In the genomic region with DNA sequence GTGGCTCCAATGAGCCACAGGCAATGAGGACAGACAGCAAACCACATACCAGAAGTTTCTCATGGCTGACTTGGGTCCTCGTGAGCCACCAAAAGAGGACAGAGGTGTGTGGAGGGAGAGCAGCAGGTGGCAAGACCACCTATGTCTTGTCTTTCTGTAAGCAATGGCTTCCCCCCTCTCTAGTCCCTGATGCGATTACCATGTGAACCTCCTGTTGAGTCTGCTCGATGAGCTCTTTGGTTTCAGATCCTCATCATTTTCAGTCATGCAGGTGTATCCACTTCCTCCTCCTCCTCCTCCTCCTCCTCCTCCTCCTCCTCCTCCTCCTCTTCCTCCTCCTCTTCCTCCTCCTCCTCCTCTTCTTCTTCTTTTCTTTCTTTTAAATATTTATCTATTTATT, we compare ENCODE assay signal across 27 mouse cellular contexts. TPM values are rescaled to one million over a fixed set of nuclear protein-coding genes. Genes with fewer than 3 reads are reported as not detected.
"Had no signal": no experiment of that assay in that cellular context is flagged by ENCODE, and none has a peak within 500 bp of the region (broad histone marks: within the 10 kb centered on the region; RNA-seq: fewer than 3 reads in every experiment).

No protein-coding gene starts in this region.

- H3K4me2 ChIP-seq: heart, embryonic 11.5 days; heart, embryonic 13.5 days; heart, embryonic 15.5 days; hindbrain, embryonic 13.5 days; hindbrain, embryonic 15.5 days; kidney, embryonic 15.5 days; limb, embryonic 12.5 days; liver, embryonic 11.5 days had no signal

- H3K27ac ChIP-seq: heart, adult 2 months; heart, embryonic 13.5 days; heart, embryonic 15.5 days; hindbrain, embryonic 13.5 days; hindbrain, embryonic 15.5 days; hindbrain, postnatal 0 days; kidney, embryonic 15.5 days; kidney, postnatal 0 days; layer of hippocampus, adult 2 months; left cerebral cortex, adult 2 months; limb, embryonic 10.5 days; limb, embryonic 12.5 days had no signal

- H3K9me3 ChIP-seq: heart, embryonic 13.5 days; heart, embryonic 15.5 days; hindbrain, embryonic 13.5 days; hindbrain, embryonic 15.5 days; kidney, embryonic 15.5 days; limb, embryonic 10.5 days; limb, embryonic 12.5 days had no signal

- H3K4me3 ChIP-seq: heart, adult 2 months; heart, embryonic 13.5 days; heart, embryonic 15.5 days; hindbrain, embryonic 13.5 days; hindbrain, embryonic 15.5 days; kidney, embryonic 15.5 days; layer of hippocampus, adult 2 months; left cerebral cortex, adult 2 months; limb, embryonic 10.5 days; limb, embryonic 12.5 days had no signal

- H3K27me3 ChIP-seq: hindbrain, embryonic 15.5 days had no signal

- H3K36me3 ChIP-seq: heart, embryonic 13.5 days; heart, embryonic 15.5 days; hindbrain, embryonic 13.5 days; hindbrain, embryonic 15.5 days; kidney, embryonic 15.5 days; limb, embryonic 10.5 days; limb, embryonic 12.5 days had no signal

- ATAC-seq: hindbrain, postnatal 0 days; intestine, embryonic 16.5 days had no signal

- H3K9ac ChIP-seq: heart, embryonic 13.5 days; heart, embryonic 15.5 days; hindbrain, embryonic 13.5 days; hindbrain, embryonic 15.5 days; kidney, embryonic 15.5 days; limb, embryonic 12.5 days had no signal

- DNase-seq: gastrocnemius, postnatal 14 days; gastrocnemius, postnatal 36 days; heart, adult 11 months; heart, adult 2 months; heart, postnatal 14 days; heart, postnatal 36 days; kidney, adult 11 months; kidney, adult 2 months; kidney, adult 9 months; kidney, postnatal 25 days; kidney, postnatal 4 days; liver had no signal

RNA-seq across cellular contexts. Expression of a gene that starts 5.2 kb away (rescaled TPM):
- total RNA-seq: hematopoietic stem cell, adult 5-6 weeks had no signal
- polyA plus RNA-seq: heart, embryonic 11.5 days; limb, embryonic 10.5 days had no signal

RNA-seq across cellular contexts. Expression of a gene that starts 8.5 kb away (rescaled TPM):
- total RNA-seq: hematopoietic stem cell, adult 5-6 weeks had no signal
- polyA plus RNA-seq: kidney, adult 2 months had no signal
